31 mouse cellular contexts compared by ENCODE assay signal in genomic region chr19:24274281-24274680, GRCm38 (mm10). TPM values are rescaled to one million over a fixed set of nuclear protein-coding genes. Genes with fewer than 3 reads are reported as not detected.
DNase-seq lines count a peak whose midpoint lies in the region; ATAC-seq and TF ChIP-seq lines count a peak whose summit lies in the region.
"Had no signal": no experiment of that assay in that cellular context is flagged by ENCODE, and none has a peak within 500 bp of the region (broad histone marks: within the 10 kb centered on the region; RNA-seq: fewer than 3 reads in every experiment).

No protein-coding gene starts in this region.

- H3K4me1 ChIP-seq in G1E (ENCODE audit: insufficient read depth, low read depth, low read length), result peaks cover 66% of the 10 kb centered on the region
- peaks cover 72% of the 10 kb centered on the region for H3K4me1 ChIP-seq in liver, embryonic 13.5 days (replicated peaks)
- H3K4me1 ChIP-seq in lung, adult 2 months (ENCODE audit: control insufficient read depth, insufficient read depth, low read length), result 0 out of 2 replicates have a peak, but pooled peaks cover 5% of the 10 kb centered on the region

- peak overlapping the region; percentile 52; the same call in 1 of the 2 replicates for H3K9ac ChIP-seq in liver, embryonic 13.5 days
- H3K9ac ChIP-seq: embryonic facial prominence, embryonic 13.5 days; forebrain, embryonic 13.5 days; hindbrain, embryonic 13.5 days; limb, embryonic 12.5 days; neural tube, embryonic 12.5 days had no signal

- no peaks in the 10 kb centered on the region for H3K27me3 ChIP-seq in G1E (ENCODE audit: insufficient read depth, low read length)
- no peaks in the 10 kb centered on the region for H3K27me3 ChIP-seq in liver, embryonic 13.5 days
- H3K27me3 ChIP-seq: embryonic facial prominence, embryonic 13.5 days; forebrain, embryonic 13.5 days; hindbrain, embryonic 13.5 days; limb, embryonic 12.5 days; neural tube, embryonic 12.5 days had no signal

- DNase-seq in G1E (ENCODE audit: low spot score), result no peak
- DNase-seq in c-Kit-positive CD71-positive TER-119-positive erythroid progenitor cells, embryonic 14.5 days (ENCODE audit: low spot score), result peak; percentile 62
- DNase-seq in liver, embryonic 13.5 days, result peak; percentile 32
- DNase-seq in right cerebral cortex, adult 18-20 months, result no peak
- DNase-seq in urinary bladder, adult 2 months (ENCODE audit: low spot score), result no peak
- no peak for DNase-seq in lung, adult 2 months
- DNase-seq: adrenal gland, adult 8-10 months; cerebellum, adult 11-12 months; cerebellum, postnatal 10 days; gastrocnemius, postnatal 14 days; heart, postnatal 36 days; kidney, adult 9 months; kidney, postnatal 10 days; layer of hippocampus, postnatal 36 days; lung, adult 18-20 months; lung, postnatal 10 days; right cerebral cortex, postnatal 4 days; thymus, adult 18-20 months; thymus, postnatal 25 days had no signal

- H3K36me3 ChIP-seq in G1E (replicated peaks), result peaks cover 88% of the 10 kb centered on the region
- peaks cover 58% of the 10 kb centered on the region for H3K36me3 ChIP-seq in liver, embryonic 13.5 days
- H3K36me3 ChIP-seq: neural tube, embryonic 12.5 days had no signal

- peak; percentile 26; the same call in 1 of the 2 replicates for ATAC-seq in G1E (ENCODE audit: extremely low read depth, insufficient number of reproducible peaks, low FRiP score, poor library complexity, severe bottlenecking)
- peak; percentile 77 for ATAC-seq in liver, embryonic 13.5 days (ENCODE audit: low read depth)
- peak; percentile 44; the same call in 1 of the 2 replicates for ATAC-seq in megakaryocyte progenitor cell, adult 5-6 weeks (replicated peaks; ENCODE audit: poor library complexity)
- ATAC-seq: forebrain, embryonic 13.5 days; intestine, embryonic 16.5 days had no signal

- peak overlapping the region; percentile 50 for H3K4me2 ChIP-seq in liver, embryonic 13.5 days
- H3K4me2 ChIP-seq: embryonic facial prominence, embryonic 13.5 days; forebrain, embryonic 13.5 days; hindbrain, embryonic 13.5 days; limb, embryonic 12.5 days; midbrain, embryonic 11.5 days; neural tube, embryonic 12.5 days had no signal

- no peak overlapping the region; the same call in 1 of the 2 replicates for H3K4me3 ChIP-seq in G1E (ENCODE audit: low read depth, low read length)
- H3K4me3 ChIP-seq in liver, embryonic 13.5 days (replicated peaks), result 0 out of 2 replicates have a peak overlapping the region, but pooled peaks have one; percentile 4
- no peak overlapping the region for H3K4me3 ChIP-seq in lung, adult 2 months (replicated peaks; ENCODE audit: extremely low read depth, low read depth, low read length)
- H3K4me3 ChIP-seq: embryonic facial prominence, embryonic 13.5 days; forebrain, embryonic 13.5 days; heart, embryonic 10.5 days; hindbrain, embryonic 13.5 days; limb, embryonic 12.5 days; myocyte; neural tube, embryonic 12.5 days had no signal

- H3K27ac ChIP-seq in liver, embryonic 13.5 days, result peak overlapping the region; percentile 81
- H3K27ac ChIP-seq: embryonic facial prominence, embryonic 13.5 days; forebrain, embryonic 13.5 days; heart, embryonic 10.5 days; hindbrain, embryonic 13.5 days; limb, embryonic 12.5 days; macrophage; neural tube, embryonic 12.5 days; stomach, postnatal 0 days had no signal

- H3K9me3 ChIP-seq in G1E (replicated peaks), result 0 out of 2 replicates have a peak, but pooled peaks cover 2% of the 10 kb centered on the region
- H3K9me3 ChIP-seq in liver, embryonic 13.5 days (replicated peaks), result no peaks in the 10 kb centered on the region
- H3K9me3 ChIP-seq: embryonic facial prominence, embryonic 13.5 days; forebrain, embryonic 13.5 days; heart, embryonic 10.5 days; hindbrain, embryonic 13.5 days; limb, embryonic 12.5 days; neural tube, embryonic 12.5 days had no signal

- TF ChIP-seq CTCF in G1E (IDR thresholded peaks at IDR 0.05; ENCODE audit: low read depth, low read length), result no peak
- TF ChIP-seq CTCF in lung, adult 2 months (IDR thresholded peaks at IDR 0.05; ENCODE audit: insufficient read depth, low read length), result no peak

- WGBS in liver, embryonic 13.5 days (ENCODE audit: insufficient replicate concordance), result 25% methylated on average over 3 of the region's 3 CpGs
- WGBS in lung, adult 2 months, result 78% methylated on average over 3 of the region's 3 CpGs

- no peak for TF ChIP-seq POLR2A in lung, adult 2 months (IDR thresholded peaks at IDR 0.05; ENCODE audit: borderline replicate concordance, extremely low read depth, low read depth, low read length)

RNA-seq across cellular contexts. Expression of gene Fxn, which starts 6.1 kb away (rescaled TPM):
- total RNA-seq in G1E (2014; fragmentation: Nextera tagmentation) (50.3 and 54.0 TPM in 2 replicates), G1E (2017) (23.8 and 24.3 TPM in 2 replicates)
- polyA plus RNA-seq in G1E (2012), result 116 and 142 TPM in 2 replicates
- 65.6 and 65.7 TPM in 2 replicates for polyA plus RNA-seq in liver, embryonic 13.5 days (2015; fragmentation: Nextera tagmentation; extraction: Ambion mirVana)
- 28.2 and 30.0 TPM in 2 replicates for total RNA-seq in megakaryocyte progenitor cell, adult 5-6 weeks (2015)
- total RNA-seq in megakaryocyte progenitor cell, adult 5-6 weeks (2017), result 13.0 and 15.3 TPM in 2 replicates
- 9.1 and 10.5 TPM in 2 replicates for polyA plus RNA-seq in urinary bladder, adult 2 months (2012; rRNA removed)
- 4.9 and 7.0 TPM in 2 replicates for polyA plus RNA-seq in lung, adult 2 months (2012; rRNA removed)

RNA-seq across cellular contexts. Expression of gene Tjp2, which starts 49.5 kb away (rescaled TPM):
- total RNA-seq in G1E (2014; fragmentation: Nextera tagmentation) (not detected in 2 replicates), G1E (2017) (0.06 and 0.11 TPM in 2 replicates)
- polyA plus RNA-seq in G1E (2012), result 0.02 and 0.03 TPM in 2 replicates
- 4.7 and 5.3 TPM in 2 replicates for polyA plus RNA-seq in liver, embryonic 13.5 days (2015; fragmentation: Nextera tagmentation; extraction: Ambion mirVana)
- 2.5 and 2.7 TPM in 2 replicates for total RNA-seq in megakaryocyte progenitor cell, adult 5-6 weeks (2015)
- total RNA-seq in megakaryocyte progenitor cell, adult 5-6 weeks (2017), result 3.5 TPM in 2 replicates
- polyA plus RNA-seq in urinary bladder, adult 2 months (2012; rRNA removed), result 32.2 and 35.7 TPM in 2 replicates
- 62.3 and 68.6 TPM in 2 replicates for polyA plus RNA-seq in lung, adult 2 months (2012; rRNA removed)

Comparison
In these comparisons a context has a peak if more than half of its experiments do, and no peak if none do; other contexts are left out.
1. ATAC-seq: peak in every context shown above with its lines; median percentile 77 in liver, embryonic 13.5 days; 44 in megakaryocyte progenitor cell, adult 5-6 weeks; 26 in G1E.
2. DNase-seq: peak in c-Kit-positive CD71-positive TER-119-positive erythroid progenitor cells, embryonic 14.5 days (single experiment) and liver, embryonic 13.5 days (single experiment); none in G1E (single experiment), right cerebral cortex, adult 18-20 months (single experiment), urinary bladder, adult 2 months (single experiment) and lung, adult 2 months (single experiment).